Mouse (Mus musculus) testis, postnatal 14 days (tissue): Measurements from ENCODE around the gene Grid1.

Source experiments
- DNase-seq: peaks from one replicate; pipeline ENCODE4 v3.0.0; 2021; ENCODE audit warnings: low spot score

Grid1 gene

DNA sequence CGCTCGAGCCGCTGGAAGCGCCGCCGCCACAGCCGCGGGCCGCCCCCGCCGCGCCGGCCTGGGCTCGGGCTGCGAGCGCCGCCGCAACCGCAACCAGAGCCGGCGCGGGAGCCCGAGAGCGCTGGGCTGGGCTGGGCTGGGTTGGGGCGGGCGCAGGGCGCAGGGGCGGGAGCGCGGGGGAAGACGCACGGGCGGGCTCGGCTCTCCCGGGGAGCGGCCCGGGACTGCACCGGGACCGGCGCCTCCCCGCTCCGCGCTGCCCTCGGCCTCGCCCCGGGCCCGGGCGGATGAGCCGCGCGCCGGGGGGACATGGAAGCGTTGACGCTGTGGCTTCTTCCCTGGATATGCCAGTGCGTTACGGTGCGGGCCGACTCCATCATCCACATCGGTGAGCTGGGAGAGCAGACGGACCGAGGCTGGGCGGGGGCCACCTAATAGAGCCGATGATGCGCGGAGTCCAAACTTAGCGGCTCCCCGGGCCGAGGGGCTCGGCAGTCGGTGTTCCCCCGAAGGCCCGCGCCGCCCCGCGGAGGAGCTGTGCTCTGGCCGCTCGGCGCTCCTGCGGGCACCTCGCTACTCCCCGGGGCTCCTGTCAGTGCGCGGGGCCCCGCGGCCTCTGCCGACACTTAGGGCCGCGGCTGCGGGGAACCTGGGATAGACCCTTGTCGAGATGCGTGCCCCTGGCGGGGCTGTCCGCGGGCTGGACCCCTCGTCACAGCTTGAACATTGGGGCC, at the start of gene Grid1:
Gene Grid1 (plus strand): TSS at position 190 of the 734 bp plus-strand sequence.
- peak; percentile 10 for DNase-seq

DNA sequence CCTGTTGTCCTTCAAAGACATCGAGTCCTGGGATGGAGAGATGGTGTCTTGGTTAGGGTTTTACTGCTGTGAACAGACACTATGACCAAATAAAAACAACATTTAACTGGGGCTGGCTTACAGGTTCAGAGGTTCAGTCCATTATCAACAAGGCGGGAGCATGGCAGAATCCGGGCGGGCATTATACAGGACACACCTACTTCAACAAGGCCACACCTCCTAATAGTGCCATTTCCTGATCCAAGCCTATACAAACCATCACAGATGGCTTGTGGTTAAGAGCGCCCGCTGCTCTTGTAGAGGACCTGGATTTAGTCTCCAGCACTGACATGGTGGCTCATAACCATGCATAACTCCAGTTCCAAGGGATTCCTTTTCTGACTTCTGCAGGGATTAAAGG, 49.4 kb upstream of the Grid1 start:
- no peak for DNase-seq

DNA sequence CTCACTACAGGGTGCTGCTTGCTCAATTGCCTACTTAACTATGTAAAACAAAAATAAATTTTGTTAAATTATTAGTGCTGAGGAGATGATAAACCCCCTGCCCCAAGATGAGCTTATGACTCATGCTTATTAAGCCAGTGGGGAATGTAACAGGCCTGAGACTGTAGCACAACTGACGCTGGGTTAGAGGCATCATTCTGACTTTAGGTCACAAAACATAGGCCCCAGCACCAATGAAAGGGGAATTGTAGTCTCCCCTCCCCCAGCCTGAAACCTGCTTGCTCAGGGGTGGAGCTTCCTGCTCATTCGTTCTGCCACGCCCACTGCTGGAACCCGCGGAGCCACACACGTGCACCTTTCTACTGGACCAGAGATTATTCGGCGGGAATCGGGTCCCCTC, 48.3 kb upstream of the Grid1 start:
- DNase-seq = no peak

DNA sequence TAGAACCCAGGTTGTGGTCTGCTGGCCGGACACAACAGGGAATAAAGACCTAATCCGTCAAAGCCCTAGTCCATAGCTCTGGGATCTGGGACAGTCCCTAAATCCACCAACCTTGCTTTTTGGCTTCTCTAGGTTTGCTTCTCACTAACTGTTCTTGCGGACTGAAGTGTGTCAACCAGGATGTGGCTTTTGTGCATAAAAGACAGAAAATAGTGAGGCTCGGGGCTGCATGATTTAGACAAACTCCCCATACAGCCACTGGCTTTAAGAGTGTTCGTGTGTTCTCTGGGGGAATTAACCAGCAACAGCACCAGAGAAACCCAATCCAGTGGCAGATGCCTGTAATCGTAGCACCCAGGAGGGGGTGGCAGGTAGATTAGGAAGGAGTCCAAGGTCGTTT, 47.8 kb upstream of the Grid1 start:
- DNase-seq = no peak

DNA sequence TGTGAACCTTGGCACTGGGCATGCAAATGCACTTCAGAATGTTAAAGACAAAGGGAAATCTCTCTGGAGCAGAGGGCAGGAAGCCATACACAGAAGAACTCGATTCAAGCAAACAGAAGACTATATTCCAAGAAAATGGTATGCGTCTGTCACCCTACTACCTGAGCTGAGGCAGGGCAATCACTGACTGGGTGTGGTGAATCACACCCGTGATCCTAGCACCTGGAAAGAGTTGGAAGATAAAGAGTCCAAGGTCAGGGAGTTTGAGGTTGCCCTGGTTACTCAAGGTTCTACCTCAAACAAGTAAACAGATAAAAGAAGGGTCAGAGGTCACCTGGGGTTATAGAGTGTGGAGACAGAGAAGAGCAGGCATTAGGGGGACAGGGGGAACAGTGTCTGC, 46.2 kb upstream of the Grid1 start:
- no peak for DNase-seq

DNA sequence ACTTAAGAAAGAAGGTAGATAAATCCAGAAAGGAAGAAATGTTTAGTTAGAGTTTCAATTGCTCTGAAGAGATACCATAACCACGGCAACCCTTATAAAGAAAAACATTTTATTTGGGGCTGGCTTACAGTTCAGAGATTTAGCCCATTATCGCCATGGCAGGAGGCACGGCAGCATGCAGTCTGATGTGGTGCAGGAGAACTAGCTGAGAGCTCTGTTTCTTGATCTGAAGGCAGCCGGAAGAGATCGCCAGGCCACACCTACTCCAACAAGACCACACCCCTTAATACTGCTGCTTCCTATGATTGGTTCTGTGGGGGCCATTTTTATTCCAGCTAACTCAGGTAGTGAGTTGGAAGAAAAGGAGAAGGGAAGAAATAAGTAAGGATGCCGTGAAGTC, 45.7 kb upstream of the Grid1 start:
- no peak for DNase-seq

DNA sequence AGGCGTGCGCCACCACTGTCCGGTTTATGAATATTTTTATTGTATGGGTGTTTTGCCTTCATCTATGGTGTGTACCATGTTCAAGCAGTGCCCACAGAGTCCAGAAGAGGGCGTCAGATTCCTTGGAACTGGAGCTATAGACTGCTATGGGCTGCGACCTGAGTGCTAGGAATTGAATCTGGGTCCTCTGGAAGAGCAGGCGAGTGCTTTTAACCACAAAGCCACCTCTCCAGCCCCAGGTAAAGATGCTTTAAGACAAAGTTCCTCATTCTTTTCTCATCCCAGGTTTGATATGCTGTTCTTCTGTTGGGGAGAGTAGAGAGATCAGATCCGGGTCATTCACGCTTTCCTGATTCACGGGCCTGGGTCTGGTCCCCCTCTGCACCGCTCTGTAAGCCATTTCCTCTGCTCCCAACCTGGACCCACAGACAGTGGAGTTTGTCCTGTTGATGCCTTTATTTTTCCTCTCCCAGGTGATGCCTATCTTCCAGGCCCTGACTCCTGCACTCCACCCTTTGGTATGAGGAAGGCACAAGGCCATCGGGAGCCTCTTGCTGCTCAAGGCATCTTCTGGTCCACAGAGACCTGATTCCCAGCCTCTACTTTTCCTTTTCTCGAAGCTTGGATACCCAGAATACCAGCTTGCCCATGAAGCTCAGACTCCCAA, 43.1 kb upstream of the Grid1 start:
- DNase-seq = no peak

DNA sequence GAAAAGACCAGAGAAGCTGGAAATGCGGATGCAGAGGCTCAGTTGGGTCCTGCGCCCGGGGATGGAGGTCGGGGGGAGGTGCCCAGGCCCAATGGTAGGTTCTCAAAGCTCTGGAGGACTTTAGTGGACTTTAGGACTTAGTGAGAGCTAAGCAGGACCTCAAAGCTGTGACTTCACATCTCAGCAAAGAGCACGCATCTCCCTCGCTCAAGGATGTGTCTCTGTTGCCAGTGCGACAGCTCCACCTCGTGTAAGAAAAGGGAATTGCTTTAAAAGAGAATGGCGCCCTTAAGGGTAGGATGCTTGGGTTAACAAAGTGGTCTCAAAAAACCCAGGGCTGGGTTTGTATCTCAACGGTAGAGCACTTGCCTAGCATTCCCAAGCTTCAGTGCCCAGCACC, 42.1 kb upstream of the Grid1 start:
- DNase-seq = no peak

DNA sequence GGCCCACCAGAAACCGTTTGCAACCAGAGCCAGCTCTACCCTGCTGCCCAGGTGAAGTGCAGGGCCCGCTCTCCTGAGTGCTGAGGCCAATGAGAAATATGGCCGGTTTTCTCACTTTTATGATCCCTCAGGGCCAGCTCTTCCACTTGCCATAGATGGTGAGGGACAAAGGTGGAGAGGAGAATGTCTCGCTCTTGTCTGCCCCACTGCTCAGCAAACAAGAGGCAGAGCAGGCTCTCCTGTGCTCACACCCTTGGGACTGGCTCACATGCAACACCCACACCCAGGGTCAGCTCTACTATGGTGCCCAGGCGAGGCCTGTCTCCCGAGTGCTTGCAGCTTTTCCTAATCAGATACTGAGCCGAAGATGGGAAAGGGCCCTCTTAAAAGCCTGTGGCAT, 41.1 kb upstream of the Grid1 start:
- no peak for DNase-seq

DNA sequence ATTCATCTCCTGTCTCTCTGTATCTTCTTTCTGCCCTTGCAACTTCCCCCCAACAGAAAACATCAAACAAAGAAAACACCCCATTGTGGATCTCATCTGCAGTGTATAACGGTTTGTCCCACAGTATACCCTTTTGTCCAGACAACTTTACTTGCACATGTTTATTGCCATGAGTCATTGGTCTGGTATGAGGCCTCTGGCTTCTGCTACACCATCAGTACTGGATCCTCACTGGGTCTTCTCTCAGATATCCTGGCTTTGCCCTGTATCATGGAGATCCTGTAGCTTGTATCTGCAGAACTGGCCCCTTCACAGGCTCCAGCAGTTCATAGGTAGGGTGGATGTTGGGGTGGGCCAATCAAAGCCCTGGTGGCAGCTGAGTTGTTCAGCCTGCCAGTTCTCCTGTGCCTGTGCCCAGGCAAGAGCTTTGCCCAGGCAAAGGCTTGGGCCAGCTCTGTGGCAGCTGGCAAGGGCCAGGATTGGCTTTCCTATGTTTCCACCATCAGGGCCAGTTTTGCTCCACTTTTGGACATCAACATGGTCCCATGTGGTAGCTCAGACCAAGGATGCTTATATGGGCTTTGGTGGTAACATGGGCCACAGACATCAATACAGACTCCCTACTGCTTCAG, 26.4 kb upstream of the Grid1 start:
- DNase-seq = no peak

DNA sequence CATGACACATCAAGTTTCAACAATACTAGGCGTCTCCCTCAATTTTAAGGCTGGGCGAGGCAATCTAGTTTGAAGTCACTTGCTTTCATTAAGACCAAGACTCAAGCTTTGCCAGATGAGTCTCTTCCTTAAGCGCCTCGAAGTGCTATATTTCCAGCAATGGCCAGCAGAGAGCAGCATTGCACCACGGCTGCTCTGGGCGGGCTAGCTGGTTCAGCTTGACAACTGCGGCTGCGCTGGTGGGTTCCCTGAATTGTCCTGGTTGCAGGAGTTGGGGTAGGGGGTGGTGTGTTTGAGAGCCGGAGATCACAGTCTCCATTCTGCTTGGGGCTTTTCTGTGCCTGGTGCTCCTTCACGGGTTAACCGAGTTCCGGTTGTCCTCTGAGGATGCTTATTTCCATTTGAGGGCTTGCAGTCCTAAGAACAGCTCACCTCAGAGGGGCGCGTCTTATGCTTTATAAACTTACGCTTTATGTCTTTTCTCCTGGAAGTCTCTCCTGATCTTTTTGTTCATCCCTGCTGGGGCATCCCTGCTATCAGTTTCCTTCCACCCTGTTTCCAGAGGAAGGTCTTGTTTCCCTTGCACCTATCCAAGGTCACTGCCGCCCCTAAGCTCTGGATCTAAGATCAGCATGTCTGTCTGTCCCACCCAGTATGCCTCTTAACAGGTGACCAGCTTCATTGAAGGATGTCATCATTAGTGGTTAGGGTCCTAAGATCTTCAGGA, 9.0 kb upstream of the Grid1 start:
- peak; percentile 69 for DNase-seq

DNA sequence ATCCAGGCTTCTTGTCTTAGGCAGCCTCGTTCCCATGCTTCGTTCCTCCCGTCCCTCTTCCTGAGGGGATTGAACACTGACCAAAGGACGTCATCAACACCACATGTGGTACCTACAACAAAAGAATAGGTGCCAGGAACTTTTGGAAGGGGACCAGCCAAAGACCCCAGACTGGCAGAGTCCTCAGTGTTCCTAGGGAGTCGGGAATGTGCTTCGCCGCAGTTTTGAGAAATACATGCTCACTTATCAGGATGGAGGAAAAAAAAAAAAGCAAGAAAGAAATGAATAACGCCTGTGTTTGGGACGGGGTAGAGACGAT, 8.5 kb upstream of the Grid1 start:
- DNase-seq = peak; percentile 3

DNA sequence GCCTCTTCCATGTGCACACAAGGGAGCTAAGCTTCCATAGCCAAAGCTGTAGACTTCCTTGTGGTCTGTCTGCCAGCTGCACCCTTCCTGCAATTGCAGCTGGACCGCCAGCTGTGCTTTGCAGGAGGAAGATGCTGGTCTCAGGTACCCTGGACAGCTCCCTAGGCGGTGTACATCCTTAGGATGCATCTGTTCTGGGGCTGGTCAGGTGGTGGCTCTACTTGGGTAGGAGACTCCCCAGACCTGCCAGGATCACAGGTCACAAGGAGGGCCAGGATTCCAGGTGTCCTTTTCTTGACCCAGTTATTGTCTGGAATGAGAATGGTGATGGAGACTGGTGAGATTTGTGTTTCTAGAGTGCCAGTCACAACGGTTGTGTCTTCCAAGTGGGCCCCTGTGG, 3.6 kb upstream of the Grid1 start:
- DNase-seq = peak; percentile 9

DNA sequence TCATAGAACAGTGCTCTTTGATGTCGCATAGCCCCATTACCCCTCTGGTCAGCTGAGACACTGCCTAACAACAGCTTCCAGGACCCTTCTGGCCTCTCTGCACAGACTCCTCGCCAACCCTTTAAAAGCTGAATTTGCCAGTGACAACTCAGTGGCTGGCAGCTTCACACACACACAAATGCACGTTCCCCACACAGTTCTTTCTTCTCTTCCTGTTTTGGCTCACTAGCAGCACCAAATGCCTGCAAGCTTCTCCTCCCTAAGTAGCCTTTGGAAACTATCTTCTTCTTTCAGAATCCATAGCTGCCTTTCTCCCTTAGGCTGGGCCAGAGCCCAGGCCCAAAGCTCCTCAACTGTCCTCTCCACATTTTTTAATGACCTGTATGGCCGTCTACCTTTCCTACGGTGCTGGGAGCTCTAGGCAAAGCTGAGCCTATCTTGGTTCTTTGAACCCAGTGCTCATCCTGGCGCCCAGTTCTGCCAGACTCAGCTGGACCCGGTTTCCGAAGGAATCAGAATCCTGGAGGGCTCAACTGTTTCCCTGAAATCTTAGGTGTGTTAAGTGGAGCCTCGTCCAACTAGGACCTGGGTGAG, 1.4 kb upstream of the Grid1 start:
- DNase-seq = peak; percentile 1

DNA sequence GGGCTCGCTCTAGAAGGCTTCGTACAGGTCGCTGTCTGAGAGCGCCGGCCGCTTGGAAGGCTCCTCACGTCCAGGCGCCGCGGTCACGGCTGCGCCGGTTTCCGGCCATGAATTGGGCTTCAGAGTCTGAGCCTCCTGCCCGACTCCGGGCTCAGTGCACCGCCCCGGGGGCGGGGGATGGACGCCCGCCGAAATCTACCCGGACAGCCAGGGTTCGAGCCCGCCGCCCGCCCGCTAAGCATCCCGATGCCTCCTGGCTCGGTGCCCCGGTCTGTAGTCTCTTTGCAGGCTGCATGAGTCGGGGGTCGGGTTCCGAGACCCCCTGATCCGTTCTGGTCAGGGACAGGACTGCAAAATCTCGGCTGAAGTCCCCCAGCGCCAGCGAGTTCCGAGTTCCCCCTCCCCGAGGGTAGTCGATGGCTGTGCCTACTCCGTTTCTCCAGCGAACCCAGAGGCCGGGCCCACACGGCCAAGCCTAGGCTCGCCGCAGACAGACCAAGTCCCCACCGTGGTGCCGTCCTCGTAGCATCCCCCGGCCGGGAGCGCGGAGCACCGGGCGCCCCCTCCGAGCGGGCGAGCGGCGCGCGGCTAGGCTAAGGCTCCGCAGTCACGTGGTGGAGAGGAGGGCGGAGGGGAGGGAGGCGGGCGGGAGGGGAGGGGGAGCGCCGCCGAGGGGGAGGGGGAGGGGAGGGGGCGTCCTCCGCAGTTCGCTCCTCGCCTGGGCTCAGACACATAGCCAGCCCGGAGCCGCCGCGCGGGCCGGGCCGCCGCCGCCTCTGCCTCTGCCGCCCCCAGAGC, 588 bp upstream of the Grid1 start:
- DNase-seq = peak; percentile 15

DNA sequence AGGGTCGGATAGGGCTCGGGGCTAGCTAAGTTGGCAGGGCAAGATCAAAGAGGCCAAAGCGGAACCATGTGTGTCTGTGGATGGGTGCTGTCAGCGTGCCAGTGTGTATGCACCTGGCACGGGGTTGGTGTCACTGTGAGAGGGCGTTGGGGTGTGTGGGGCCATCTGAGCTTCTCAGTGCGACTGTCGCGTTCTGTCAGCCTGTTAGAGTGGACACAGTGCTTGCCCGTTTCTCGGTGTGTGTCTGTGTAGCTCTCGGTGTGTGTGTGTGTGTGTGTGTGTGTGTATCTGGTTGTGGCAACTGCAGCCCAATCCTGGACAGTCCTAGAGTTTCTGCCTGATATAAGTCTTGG, 721 bp downstream of the Grid1 start:
- peak; percentile 8 for DNase-seq

DNA sequence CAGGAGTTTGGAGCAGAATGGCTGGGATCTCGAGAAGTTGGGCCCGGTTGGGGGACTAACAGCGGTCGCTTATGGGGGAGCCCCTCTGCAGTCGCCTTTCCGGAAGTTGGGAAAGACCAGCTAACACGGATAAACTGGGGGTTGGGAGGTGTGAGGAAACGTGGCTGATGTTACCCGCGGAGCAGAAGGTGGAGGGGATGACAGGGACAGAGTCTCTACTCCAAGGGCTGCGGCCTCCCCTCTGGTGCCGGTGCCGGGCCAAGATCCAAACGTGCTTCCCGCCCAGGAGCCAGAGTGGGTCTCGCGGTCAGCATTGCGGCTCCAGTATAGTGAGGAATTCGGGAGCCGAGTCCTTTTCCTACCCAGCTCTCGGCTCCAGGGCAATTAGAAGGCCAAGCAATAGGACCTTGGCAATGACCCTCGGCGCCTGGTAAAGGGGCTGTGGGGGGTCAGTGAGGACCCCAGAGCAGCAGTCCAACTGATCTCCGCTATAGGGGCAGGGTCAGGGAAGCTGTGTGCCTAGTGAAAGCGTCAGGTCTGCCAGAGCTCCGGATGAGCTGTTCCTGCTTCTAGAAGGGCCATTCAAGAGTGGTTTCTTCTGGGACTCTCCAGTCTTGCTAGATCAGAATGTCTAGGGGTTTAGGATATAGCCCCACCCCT, 1.4 kb downstream of the Grid1 start:
- DNase-seq = peak; percentile 3

DNA sequence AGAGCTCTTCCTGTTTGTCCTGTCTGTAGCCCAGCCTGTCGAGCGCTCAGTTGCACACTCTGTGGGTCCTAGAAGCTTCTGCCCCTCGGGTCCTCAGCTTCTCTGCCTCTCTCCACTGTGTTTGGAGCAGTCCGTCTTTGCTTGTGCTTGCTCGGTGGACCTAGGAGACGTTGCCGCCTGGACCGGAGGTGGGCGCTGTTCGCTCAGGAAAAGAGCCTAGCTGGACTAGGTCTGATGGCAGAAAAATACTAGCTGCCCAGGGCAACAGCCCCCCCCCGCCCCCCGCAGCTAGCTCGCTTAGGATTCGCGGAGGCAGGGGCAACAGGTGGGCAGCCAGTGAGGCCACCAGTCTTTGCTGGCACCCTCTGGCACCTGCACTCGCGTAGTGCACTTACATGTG, 3.2 kb downstream of the Grid1 start:
- no peak for DNase-seq

DNA sequence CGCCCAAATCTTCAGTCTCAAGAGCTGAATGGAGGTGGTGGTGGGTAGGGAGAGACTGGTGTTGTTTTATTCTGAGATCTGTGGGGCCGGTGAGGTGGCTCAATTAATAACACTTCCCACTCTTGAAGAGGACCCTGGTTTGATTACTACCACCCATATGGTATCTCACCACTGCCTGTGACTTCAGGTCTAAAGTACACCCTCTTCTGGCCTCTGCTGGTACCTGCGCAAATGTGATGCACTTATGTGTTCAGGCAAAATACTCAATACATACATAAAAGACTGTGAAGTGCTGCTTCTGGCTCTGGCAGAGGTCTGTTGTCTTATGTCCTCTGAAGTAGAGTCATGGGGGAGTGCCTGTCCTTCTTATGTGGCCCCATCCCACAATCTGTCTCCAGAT, 4.3 kb downstream of the Grid1 start:
- DNase-seq = no peak

DNA sequence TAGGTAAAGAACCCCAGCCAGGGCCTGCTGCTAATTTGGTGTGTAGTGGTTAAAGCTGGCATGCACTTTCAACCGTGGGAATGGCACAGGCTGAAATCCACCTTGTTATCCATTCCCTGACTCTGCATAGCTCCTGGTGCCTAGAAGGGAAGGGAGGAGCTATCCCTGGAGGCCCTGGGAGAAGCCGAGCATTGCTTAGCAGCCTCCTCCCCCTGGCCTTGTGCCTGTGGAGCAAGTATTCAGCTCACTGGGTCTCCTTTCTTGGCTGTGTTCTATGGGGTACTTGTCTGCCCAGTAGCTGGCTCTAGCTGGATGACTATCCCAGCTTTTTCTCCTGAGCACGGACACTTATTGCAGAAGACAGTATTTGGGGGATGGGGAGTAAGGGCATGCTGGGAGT, 6.0 kb downstream of the Grid1 start:
- DNase-seq = no peak

DNA sequence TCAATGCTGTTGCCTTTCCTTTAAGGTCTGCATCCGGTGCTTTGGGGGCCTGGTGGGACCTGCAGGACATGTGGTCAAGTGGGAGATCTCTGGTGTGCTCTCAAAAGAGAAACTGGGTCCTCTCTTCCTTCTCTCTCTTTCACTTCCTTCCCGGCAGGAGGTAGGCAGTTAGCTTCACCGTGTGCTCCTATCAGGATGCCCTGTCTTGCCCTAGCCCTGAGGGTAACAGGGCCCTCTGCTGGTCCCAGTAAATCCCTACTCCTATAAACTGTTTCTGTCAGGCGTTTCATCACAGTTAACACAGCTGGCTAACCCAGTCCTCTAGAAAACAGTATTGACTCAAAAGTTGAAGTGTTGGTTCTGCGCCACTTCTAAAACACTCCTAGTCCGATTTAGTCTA, 9.9 kb downstream of the Grid1 start:
- no peak for DNase-seq
